Mouse (Mus musculus) lung, postnatal 36 days (tissue): ENCODE data around the gene Mgll.
A peak's percentile ranks its signal among the peaks of the same experiment; 100 is the strongest.

Experiments
- DNase-seq: peaks from one replicate; pipeline ENCODE4 v3.0.0; 2022; ENCODE audit warnings: mixed read lengths

Mgll gene

GRCm38 (mm10) chr6:88832663-88833062 lies 108.5 kb downstream of the Mgll start:
- no peak for DNase-seq

- no peak for DNase-seq
Observed at GRCm38 (mm10) chr6:88833340-88834140, 109.3 kb downstream of the Mgll start.

DNA sequence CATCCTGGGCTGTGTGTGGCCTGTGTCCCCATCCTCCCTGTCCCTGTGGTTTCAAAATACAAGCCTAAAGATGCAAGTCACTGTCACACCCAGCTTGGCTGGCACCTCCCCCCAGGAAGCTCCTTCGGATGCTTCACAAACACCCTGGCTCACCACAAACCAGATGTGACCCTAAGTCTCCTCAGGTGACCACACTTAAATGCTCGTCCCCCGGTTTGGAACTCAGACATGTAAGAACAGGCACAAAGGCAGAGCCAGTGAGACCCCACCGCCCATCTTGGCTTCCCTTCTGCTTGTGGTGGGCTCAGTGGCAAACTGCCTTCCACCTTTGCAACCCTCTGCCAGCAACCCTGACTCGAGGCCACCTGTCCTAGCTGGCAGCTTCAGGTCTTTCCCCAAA lies 110.8 kb downstream of the Mgll start:
- DNase-seq = no peak

DNA sequence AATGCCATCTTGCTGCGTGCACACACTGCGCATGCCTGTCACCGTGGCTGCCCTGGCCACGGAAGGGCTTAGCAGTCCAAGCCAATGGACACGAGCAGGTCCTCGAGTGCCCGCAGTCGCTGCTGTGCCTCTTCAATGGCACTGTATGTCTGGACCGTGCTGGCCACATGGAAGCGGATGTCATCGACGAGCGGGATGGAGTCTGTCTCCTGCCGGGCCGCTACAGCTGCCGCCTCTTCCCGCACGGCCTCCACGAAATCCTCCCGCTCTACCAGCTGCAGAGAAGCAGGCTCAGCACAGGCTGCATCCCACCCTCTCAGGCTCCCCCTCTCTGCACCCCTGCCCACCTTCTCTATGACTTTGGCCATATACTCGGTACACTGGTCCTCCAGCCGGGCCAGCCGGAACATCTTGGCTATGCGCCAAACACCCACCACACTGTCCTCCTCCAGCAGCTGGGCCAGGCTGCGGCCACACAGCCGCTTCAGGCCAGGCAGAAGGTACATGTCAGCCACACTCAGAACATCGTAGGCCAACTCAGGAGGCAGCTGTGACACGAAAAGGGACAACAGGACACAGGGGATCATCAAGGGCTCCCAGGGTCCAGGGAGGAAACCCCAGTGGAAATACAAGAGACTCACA lies 112.1 kb downstream of the Mgll start:
- peak; percentile 60 for DNase-seq

GRCm38 (mm10) chr6:88837999-88838398 lies 113.8 kb downstream of the Mgll start:
- no peak for DNase-seq

DNA sequence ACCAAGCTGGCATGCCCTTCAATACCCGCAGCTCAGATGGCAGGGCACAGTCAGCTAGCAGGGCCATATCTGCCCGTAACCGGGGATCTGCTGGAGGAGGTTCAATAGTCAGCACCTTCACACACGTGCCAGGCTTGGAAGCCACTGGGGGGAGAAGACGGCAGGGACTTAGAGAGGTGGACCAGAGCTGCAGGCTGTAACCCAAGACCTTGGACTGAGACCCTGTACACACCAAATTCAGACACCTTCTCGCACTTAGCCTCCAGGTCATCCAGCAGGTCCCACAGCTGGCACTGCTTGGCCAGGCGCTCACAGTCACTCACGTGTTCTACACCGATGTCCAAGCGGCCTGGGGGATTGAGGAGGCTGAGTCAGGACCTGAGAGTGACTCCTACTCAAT lies 114.4 kb downstream of the Mgll start:
- DNase-seq = no peak

DNA sequence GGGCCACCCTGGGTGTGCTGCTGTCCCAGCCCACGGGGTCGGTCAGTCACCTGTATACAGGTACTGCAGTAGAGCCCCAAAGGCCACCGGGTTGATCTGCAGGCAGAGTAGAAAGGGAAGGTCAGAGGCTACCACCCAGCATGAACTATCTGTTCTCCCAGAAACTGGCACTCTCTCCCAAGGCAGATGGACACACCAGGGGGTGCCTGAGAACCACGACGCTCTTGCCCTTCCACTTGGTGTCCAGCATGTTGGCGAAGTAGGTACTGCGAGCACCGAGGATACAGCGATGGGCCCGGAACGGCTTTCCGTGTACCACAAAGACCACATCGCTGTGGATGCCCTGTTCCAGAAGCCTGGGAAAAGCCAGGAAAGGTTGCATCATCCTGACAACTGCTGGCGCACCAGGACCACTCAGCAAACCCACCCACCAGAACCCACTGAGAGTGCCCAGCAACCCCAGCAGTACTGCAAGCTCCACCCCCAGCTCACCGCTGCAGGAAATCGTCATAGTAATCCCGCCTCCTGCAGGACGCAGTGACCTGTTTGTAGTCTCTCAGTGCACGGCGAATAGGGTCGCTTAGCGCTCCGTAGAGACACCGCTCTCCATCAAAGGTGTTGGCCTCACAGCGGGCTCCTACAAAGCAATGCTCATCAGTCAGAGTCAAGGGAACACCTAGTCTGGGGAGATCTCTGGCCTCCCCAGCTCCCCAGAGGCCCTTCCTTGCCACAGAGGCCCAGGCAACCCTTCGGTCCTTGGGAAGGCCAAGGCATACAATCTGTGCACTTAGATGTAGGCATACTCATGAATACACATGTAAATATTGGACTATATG lies 115.1 kb downstream of the Mgll start:
- no peak for DNase-seq

GRCm38 (mm10) chr6:88840211-88840610 lies 116.0 kb downstream of the Mgll start:
- no peak for DNase-seq

GRCm38 (mm10) chr6:88840791-88841513 lies 116.7 kb downstream of the Mgll start:
- no peak for DNase-seq

GRCm38 (mm10) chr6:88841514-88841780 lies 117.2 kb downstream of the Mgll start:
- DNase-seq = no peak

DNA sequence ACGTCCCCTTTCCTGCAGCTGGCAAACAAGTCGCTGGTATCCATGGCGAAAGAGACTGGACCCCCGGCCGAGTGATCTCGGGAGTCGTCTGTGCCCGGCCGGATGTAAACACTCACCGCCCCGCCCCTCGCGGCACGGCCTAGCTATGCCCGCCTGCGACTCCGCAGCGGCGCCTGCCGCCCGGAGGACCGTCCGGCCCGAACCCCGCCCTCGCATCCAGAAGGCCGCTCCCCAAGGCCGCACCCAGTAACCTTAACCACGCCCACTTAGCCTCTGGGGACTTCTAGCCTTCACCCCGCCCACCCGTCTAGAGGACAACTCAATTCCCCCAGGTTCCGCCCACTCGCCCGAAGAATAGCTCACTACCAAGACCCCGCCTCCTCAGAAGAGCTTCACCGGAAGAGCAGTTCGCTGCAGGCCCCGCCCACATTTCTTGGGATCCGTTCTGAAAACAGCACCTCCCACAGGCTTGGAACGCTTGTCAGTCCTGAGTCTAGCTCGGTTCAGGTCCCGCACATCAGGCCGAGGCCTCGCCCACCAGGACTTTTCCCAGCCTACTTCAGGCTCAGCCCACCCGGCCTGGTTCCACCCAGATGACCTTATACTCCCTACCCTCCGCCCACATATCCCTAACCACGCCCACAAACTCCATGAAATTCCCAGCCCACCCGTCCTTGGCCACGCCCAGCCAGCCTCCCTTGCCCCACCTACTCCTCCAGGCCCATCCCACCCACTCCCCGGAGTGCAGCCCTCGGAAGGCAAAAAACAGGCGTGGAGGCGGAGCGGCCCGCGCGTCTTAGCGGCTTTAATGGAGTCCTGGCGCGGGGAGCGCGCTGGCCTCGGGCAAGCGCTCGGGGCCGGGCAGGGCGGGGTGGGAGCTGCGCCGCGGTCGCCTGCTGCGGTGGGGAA lies 117.8 kb downstream of the Mgll start, which contains the start of gene Abtb1:
Abtb1 (minus strand) TSS at position 204 of the 909 bp plus-strand sequence.
- DNase-seq = peak; percentile 100

- DNase-seq = no peak
Observed at GRCm38 (mm10) chr6:88842731-88843151, 118.5 kb downstream of the Mgll start.

DNA sequence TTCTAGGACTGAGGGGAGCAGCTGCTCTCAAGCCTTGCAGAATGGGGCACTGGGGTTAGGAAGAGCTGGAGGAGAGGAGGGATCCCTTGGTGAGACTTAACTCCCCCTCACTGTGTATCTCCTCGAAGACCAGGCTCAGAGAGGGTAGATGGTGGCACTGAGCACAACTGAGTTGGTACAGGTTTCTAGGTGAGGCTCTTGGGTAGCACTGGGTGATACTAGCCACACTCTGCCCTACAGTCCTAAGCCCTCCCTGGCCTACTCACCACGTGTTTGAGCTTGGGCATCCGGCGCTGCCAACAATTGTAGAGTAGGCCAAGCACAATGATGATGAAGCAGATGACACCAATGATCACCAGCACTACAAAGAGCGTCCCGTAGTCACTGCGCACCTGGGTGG lies 119.0 kb downstream of the Mgll start:
- no peak for DNase-seq

- no peak for DNase-seq
Observed at GRCm38 (mm10) chr6:88843781-88844725, 119.8 kb downstream of the Mgll start.

DNA sequence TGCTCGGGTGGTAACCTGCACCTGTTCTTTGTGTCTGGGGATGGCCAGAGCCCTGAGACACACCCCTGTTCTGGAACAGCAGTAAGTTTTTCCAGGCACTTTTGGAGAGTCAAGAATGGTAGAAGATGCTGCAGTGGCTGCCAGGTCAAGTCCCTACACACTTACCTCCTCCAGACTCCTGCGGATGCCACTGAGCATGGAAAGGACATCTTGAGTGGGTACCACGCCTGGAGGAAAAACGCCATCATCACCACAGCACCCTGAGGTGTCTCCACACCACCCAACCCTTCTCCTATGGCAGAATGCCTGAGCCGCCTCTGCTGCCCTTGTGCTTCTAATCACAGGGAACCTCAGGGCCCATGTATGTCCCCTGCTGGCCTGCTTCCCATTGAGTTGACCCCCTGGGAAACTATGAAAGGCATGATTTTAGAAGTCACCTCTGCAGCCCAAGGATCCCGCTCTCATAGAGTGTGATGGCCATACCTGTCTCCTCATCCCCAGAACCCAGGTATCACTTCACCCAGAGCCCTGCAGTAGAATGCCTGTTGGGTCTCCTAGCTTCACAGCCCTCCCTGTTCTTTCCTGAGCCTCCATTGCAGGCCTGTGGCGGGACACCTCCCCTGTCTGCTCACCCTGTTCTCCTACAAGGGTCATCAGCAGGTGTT lies 120.8 kb downstream of the Mgll start:
- no peak for DNase-seq

DNA sequence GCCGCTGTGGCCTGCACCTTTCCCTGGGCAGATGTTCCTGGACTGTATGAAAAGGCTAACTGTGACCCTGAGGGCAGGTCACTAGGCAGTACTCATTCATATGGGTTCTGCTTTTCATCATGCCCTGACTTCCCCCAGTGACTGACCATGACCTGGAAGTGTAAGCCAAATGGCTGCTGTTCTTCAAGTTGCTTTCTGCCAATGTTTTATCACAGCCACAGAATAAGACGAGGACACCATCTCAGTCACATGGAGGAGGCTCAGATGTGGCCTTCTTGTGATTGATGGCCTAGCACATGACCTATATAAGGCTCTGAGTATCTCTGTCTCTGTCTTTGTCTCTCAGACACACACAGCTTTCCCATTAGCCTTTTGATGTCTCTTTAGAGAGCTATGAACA lies 123.4 kb downstream of the Mgll start:
- DNase-seq = no peak

DNA sequence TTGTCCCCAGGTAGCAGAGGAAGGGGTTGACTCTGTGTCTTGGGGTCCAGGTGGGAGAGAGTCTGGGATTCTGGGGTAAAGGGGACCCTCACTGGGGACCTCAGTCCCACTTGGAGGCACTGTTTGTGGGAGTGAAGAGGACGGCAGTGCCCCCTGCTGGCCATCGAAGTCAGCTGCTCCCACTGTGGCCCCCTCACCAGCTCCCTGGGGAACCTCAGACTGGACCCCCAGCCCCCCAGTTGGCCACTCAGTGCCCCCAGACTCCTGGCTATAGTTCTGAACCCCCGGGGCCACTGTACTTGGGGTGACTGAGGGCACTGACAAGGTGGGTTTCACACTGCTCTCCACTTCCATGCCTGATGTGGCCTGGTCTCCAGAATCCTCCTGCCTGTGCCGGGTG lies 125.1 kb downstream of the Mgll start:
- DNase-seq = peak; percentile 45

- DNase-seq = no peak
Observed at GRCm38 (mm10) chr6:88850034-88850433, 125.8 kb downstream of the Mgll start.

DNA sequence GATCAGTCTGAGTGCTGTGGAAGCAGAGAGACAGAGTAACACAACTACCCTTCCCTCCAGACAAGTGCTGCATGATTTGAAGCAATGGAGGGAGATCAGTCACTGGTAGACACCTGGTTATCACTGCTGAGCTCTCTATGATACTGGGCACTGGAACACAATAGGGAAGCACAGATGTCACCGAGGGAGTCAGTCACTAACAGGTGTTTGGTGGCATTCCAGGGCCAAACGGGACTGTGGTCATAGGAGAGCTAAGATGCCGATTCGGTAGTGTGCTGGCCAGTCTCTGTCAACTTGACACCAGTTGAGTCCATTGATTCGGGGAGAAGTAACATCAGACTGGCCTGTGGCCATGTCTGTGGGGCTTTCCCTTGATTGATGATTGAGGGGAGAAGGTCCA lies 130.3 kb downstream of the Mgll start:
- no peak for DNase-seq

- peak; percentile 84 for DNase-seq
Observed at GRCm38 (mm10) chr6:88855636-88856035, 131.4 kb downstream of the Mgll start.
